Mouse (Mus musculus) left cerebral cortex, adult 2 months (tissue): Measurements from ENCODE around the gene Degs1. TPM values are rescaled to one million over a fixed set of nuclear protein-coding genes. Genes with fewer than 3 reads are reported as not detected.

Experiments
- DNase-seq, 2 experiments: peaks; one replicate each; pipeline ENCODE4 v3.0.0; 2021 to 2022; ENCODE audit warnings: low spot score in 2 of 2, mixed read lengths in 1 of 2; ENCODE audit errors: extremely low spot score in 1 of 2
- H3K27ac ChIP-seq: fragments of 200-600 bp; 2 replicates; pipeline ENCODE4 v1.8.1; 2022
- H3K4me3 ChIP-seq: fragments of 200-600 bp; 2 replicates; pipeline ENCODE4 v1.8.1; 2022
- CTCF ChIP-seq: fragments of 200-600 bp; IDR thresholded peaks from 2 replicates; pipeline ENCODE4 v1.8.1; 2022; ENCODE audit warnings: antibody characterized with exemption, mild to moderate bottlenecking, moderate library complexity
- intact Hi-C: fragments of 180-260 bp; cut with DNase I; formaldehyde crosslinking; loops from one replicate; pipeline ENCODE4 v1.15.1; 2025
- total RNA-seq, 2 experiments: library from RNA; stranded (reverse); gene quantifications; 2 replicates each; pipeline ENCODE4 v1.2.3; 2021

The Degs1 gene
- total RNA-seq, 2 experiments from 2014 or later, result 58.8 to 62.4 TPM

GRCm38 (mm10) chr1:182279436-182279835 lies 3.2 kb downstream of the Degs1 start:
- intact Hi-C loops, result no loop called here
- DNase-seq, result no peak
- no peak for TF ChIP-seq CTCF
- no peak overlapping the region for H3K4me3 ChIP-seq
- no peak overlapping the region for H3K27ac ChIP-seq

GRCm38 (mm10) chr1:182275109-182275508 lies 7.5 kb downstream of the Degs1 start:
- no peak for TF ChIP-seq CTCF
- H3K27ac ChIP-seq, result no peak overlapping the region
- H3K4me3 ChIP-seq, result no peak overlapping the region
- intact Hi-C loops, result no loop called here
- DNase-seq, result no peak

GRCm38 (mm10) chr1:182271632-182272031 lies 11.0 kb downstream of the Degs1 start:
- no peak overlapping the region for H3K4me3 ChIP-seq
- DNase-seq, result no peak
- intact Hi-C loops, result no loop called here
- H3K27ac ChIP-seq, result no peak overlapping the region
- no peak for TF ChIP-seq CTCF

GRCm38 (mm10) chr1:182271130-182271529 lies 11.5 kb downstream of the Degs1 start:
- no peak for TF ChIP-seq CTCF
- no peak for DNase-seq
- intact Hi-C loops, result no loop called here
- no peak overlapping the region for H3K27ac ChIP-seq
- no peak overlapping the region for H3K4me3 ChIP-seq

- no peak overlapping the region for H3K4me3 ChIP-seq
- no peak for TF ChIP-seq CTCF
- DNase-seq, result no peak
- H3K27ac ChIP-seq, result no peak overlapping the region
- intact Hi-C loops, result no loop called here
Observed at GRCm38 (mm10) chr1:182268317-182268716, 14.3 kb downstream of the Degs1 start.

GRCm38 (mm10) chr1:182266028-182266525 lies 16.5 kb downstream of the Degs1 start:
- no peak for DNase-seq
- no peak overlapping the region for H3K27ac ChIP-seq
- no peak overlapping the region for H3K4me3 ChIP-seq
- intact Hi-C loops, result no loop called here
- TF ChIP-seq CTCF, result no peak

GRCm38 (mm10) chr1:182256041-182256680 lies 26.4 kb downstream of the Degs1 start:
- H3K4me3 ChIP-seq, result no peak overlapping the region
- no peak for DNase-seq
- intact Hi-C loops, result no loop called here
- no peak overlapping the region for H3K27ac ChIP-seq
- no peak for TF ChIP-seq CTCF

GRCm38 (mm10) chr1:182255031-182255430 lies 27.6 kb downstream of the Degs1 start:
- DNase-seq, result no peak
- TF ChIP-seq CTCF, result no peak
- Histone ChIP-seq H3K4me3 (no peak overlapping the region), H3K27ac (no peak overlapping the region)
- intact Hi-C loops, result no loop called here

GRCm38 (mm10) chr1:182254618-182255017 lies 28.0 kb downstream of the Degs1 start:
- Histone ChIP-seq H3K27ac (no peak overlapping the region), H3K4me3 (no peak overlapping the region)
- DNase-seq, result no peak
- TF ChIP-seq CTCF, result no peak
- intact Hi-C loops, result no loop called here

- no peak for DNase-seq
- TF ChIP-seq CTCF, result no peak
- Histone ChIP-seq H3K27ac (no peak overlapping the region), H3K4me3 (no peak overlapping the region)
- intact Hi-C loops, result no loop called here
Observed at GRCm38 (mm10) chr1:182253756-182254534, 28.7 kb downstream of the Degs1 start.

GRCm38 (mm10) chr1:182252534-182253171 lies 30.0 kb downstream of the Degs1 start:
- H3K27ac ChIP-seq, result no peak overlapping the region
- intact Hi-C loops, result no loop called here
- TF ChIP-seq CTCF, result no peak
- no peak overlapping the region for H3K4me3 ChIP-seq
- no peak for DNase-seq

GRCm38 (mm10) chr1:182250734-182251133 lies 31.9 kb downstream of the Degs1 start:
- DNase-seq, result no peak
- intact Hi-C loops, result no loop called here

More at GRCm38 (mm10) chr1:182250734-182251133, 31.9 kb downstream of the Degs1 start:
- Histone ChIP-seq H3K27ac (no peak overlapping the region), H3K4me3 (no peak overlapping the region)
- TF ChIP-seq CTCF, result no peak
